Mouse (Mus musculus) G1E (cell line): Measurements from ENCODE around the gene Calcoco2. TPM values are rescaled to one million over a fixed set of nuclear protein-coding genes. Genes with fewer than 3 reads are reported as not detected.
"Not testable (repeated sequence)": the region's sequence is repeated elsewhere in the genome, so short reads cannot be mapped to it uniquely, and the experiment has no call there.

Experiments used
- ATAC-seq: 2 replicates; pipeline ENCODE4 v1.8.0; 2016; ENCODE audit warnings: mild to moderate bottlenecking; ENCODE audit not compliant: insufficient number of reproducible peaks, poor library complexity, low FRiP score, severe bottlenecking; ENCODE audit errors: extremely low read depth
- DNase-seq: peaks from one replicate; pipeline ENCODE4 v3.0.0; 2012; ENCODE audit warnings: low spot score
- H3K27me3 ChIP-seq: 2 replicates; pipeline ENCODE4 v1.6.1; 2012; ENCODE audit warnings: mild to moderate bottlenecking, low read length, inconsistent platforms; ENCODE audit not compliant: insufficient read depth
- H3K36me3 ChIP-seq: replicated peaks from 2 replicates; pipeline ENCODE3; 2012; ENCODE audit warnings: mild to moderate bottlenecking, inconsistent platforms
- H3K4me1 ChIP-seq: 2 replicates; pipeline ENCODE4 v1.6.1; 2012; ENCODE audit warnings: low read depth, low read length, inconsistent platforms, mixed read lengths; ENCODE audit not compliant: insufficient read depth
- H3K4me3 ChIP-seq: 2 replicates; pipeline ENCODE4 v1.5.1; 2012; ENCODE audit warnings: low read depth, mild to moderate bottlenecking, inconsistent platforms, low read length, moderate library complexity, mixed read lengths
- H3K9me3 ChIP-seq: replicated peaks from 2 replicates; pipeline ENCODE4 v1.6.1; 2012; ENCODE audit warnings: inconsistent platforms
- CTCF ChIP-seq: IDR thresholded peaks from 2 replicates; pipeline ENCODE4 v1.5.1; 2012; ENCODE audit warnings: low read depth, low read length, inconsistent platforms, mixed read lengths
- GATA1 ChIP-seq: IDR thresholded peaks from 2 replicates; pipeline ENCODE4 v1.6.1; 2012; ENCODE audit warnings: borderline replicate concordance, low read length, inconsistent platforms, mixed read lengths
- GATA2 ChIP-seq: IDR thresholded peaks from 2 replicates; pipeline ENCODE4 v1.6.1; 2012; ENCODE audit warnings: low read depth, low read length, inconsistent platforms, borderline replicate concordance
- POLR2AphosphoS5 ChIP-seq: IDR thresholded peaks from 2 replicates; pipeline ENCODE4 v1.6.1; 2012; ENCODE audit warnings: low read depth, low read length, inconsistent platforms; ENCODE audit not compliant: insufficient replicate concordance
- TAL1 ChIP-seq: conservative IDR thresholded peaks from 2 replicates; pipeline ENCODE4 v1.6.1; 2012; ENCODE audit warnings: low read depth, low read length, inconsistent platforms, mixed read lengths
- polyA plus RNA-seq: library from polyadenylated mRNA; stranded (reverse); fragments of >175 nt; gene quantifications from 2 replicates; pipeline ENCODE4 v1.2.3, GENCODE M21; 2012
- total RNA-seq, 2 experiments: library from RNA; stranded (forward) in 1 of 2; stranded (reverse) in 1 of 2; fragments of 200-1000 nt in 1 of 2; fragments of >200 nt in 1 of 2; fragmentation: Nextera tagmentation in 1 of 2; gene quantifications; 2 replicates each; pipeline ENCODE4 v1.2.3; 2014 to 2017

Gene Calcoco2
- total and polyA plus RNA-seq, 3 experiments: not detected

- Histone ChIP-seq H3K9me3 (no peaks in the 10 kb centered on the region), H3K4me1 (no peaks in the 10 kb centered on the region), H3K36me3 (no peaks in the 10 kb centered on the region), H3K4me3 (no peak overlapping the region), H3K27me3 (peaks cover 9% of the 10 kb centered on the region)
- DNase-seq: no peak
- TF ChIP-seq TAL1: no peak
- no peak for TF ChIP-seq GATA1
- no peak for TF ChIP-seq GATA2
- TF ChIP-seq POLR2AphosphoS5: no peak
- TF ChIP-seq CTCF: no peak
- no peak for ATAC-seq
Measured at GRCm38 (mm10) chr11:96114077-96114476, 2.3 kb upstream of the Calcoco2 start.

- not testable (repeated sequence) for H3K36me3 ChIP-seq, H3K9me3 ChIP-seq, ATAC-seq, H3K4me3 ChIP-seq, DNase-seq, H3K4me1 ChIP-seq, H3K27me3 ChIP-seq
- 0 out of 2 replicates have a peak, but pooled peaks have one; percentile 8 for TF ChIP-seq CTCF
Measured at GRCm38 (mm10) chr11:96110950-96111349, 814 bp downstream of the Calcoco2 start.

- Histone ChIP-seq H3K27me3 (peaks cover 6% of the 10 kb centered on the region), H3K36me3 (no peaks in the 10 kb centered on the region), H3K4me3 (no peak overlapping the region), H3K4me1 (no peaks in the 10 kb centered on the region), H3K9me3 (no peaks in the 10 kb centered on the region)
- DNase-seq (no peak), ATAC-seq (no peak)
- TF ChIP-seq GATA1 (no peak), GATA2 (no peak), CTCF (no peak), POLR2AphosphoS5 (no peak), TAL1 (no peak)
Measured at GRCm38 (mm10) chr11:96108376-96108775, 3.4 kb downstream of the Calcoco2 start.

GRCm38 (mm10) chr11:96093361-96093760, 18.4 kb downstream of the Calcoco2 start:
- H3K4me1 ChIP-seq: no peaks in the 10 kb centered on the region
- no peaks in the 10 kb centered on the region for H3K36me3 ChIP-seq
- DNase-seq (peak; percentile 47), ATAC-seq (no peak)
- H3K27me3 ChIP-seq: peaks cover 23% of the 10 kb centered on the region
- no peaks in the 10 kb centered on the region for H3K9me3 ChIP-seq
- TF ChIP-seq CTCF (peak; percentile 93), POLR2AphosphoS5 (no peak)
- H3K4me3 ChIP-seq: no peak overlapping the region

- Histone ChIP-seq H3K27me3 (peaks cover 20% of the 10 kb centered on the region), H3K9me3 (peaks cover 3% of the 10 kb centered on the region), H3K4me3 (no peak overlapping the region), H3K4me1 (no peaks in the 10 kb centered on the region), H3K36me3 (no peaks in the 10 kb centered on the region)
- ATAC-seq (no peak), DNase-seq (no peak)
- TF ChIP-seq POLR2AphosphoS5 (no peak), GATA2 (no peak), TAL1 (no peak)
Measured at GRCm38 (mm10) chr11:96092674-96093291, 19.0 kb downstream of the Calcoco2 start.

- H3K4me1 ChIP-seq: no peaks in the 10 kb centered on the region
- H3K36me3 ChIP-seq: no peaks in the 10 kb centered on the region
- DNase-seq (no peak), ATAC-seq (no peak)
- H3K4me3 ChIP-seq: no peak overlapping the region
- no peak for TF ChIP-seq TAL1
- TF ChIP-seq GATA1: no peak
- no peak for TF ChIP-seq CTCF
- no peak for TF ChIP-seq POLR2AphosphoS5
- no peak for TF ChIP-seq GATA2
- peaks cover 12% of the 10 kb centered on the region for H3K27me3 ChIP-seq
- peaks cover 3% of the 10 kb centered on the region for H3K9me3 ChIP-seq
Measured at GRCm38 (mm10) chr11:96091073-96091472, 20.7 kb downstream of the Calcoco2 start.

GRCm38 (mm10) chr11:96087981-96088380, 23.8 kb downstream of the Calcoco2 start:
- H3K27me3 ChIP-seq: peaks cover 26% of the 10 kb centered on the region
- H3K4me3 ChIP-seq: no peak overlapping the region
- TF ChIP-seq GATA2 (no peak), TAL1 (no peak), CTCF (no peak), POLR2AphosphoS5 (no peak), GATA1 (no peak)
- no peak for DNase-seq
- H3K4me1 ChIP-seq: 0 out of 2 replicates have a peak, but pooled peaks cover 4% of the 10 kb centered on the region
- no peak for ATAC-seq
- H3K36me3 ChIP-seq: no peaks in the 10 kb centered on the region
- H3K9me3 ChIP-seq: peaks cover 3% of the 10 kb centered on the region
